Mouse (Mus musculus): ENCODE data around the gene 4921530L21Rik. TPM values are rescaled to one million over a fixed set of nuclear protein-coding genes. Genes with fewer than 3 reads are reported as not detected.

The 4921530L21Rik gene
- total RNA-seq (2021) = not detected
- long read RNA-seq, experiment 1 = 0 reads
- long read RNA-seq, experiment 2 = 0 reads

DNA sequence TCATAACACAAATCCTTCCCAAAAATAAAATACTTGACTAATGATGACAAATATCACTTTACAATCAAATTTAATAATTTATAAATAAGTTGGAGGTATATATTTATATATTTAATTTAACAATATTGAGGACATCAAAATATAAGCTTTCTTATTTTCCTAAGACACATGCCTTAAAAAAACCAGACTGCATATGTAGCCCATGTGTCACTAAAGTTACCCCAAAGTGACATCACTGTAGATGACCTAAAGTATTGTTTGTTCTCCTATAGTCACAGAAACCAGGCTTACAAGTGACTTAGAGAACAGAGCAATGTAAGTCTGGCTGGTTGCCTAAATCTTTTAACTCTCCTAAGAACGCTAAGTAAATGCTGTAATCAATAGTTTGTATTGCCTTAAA is at the start of gene 4921530L21Rik:
Gene 4921530L21Rik (plus strand): TSS at position 301 of the 400 bp plus-strand sequence.
- no peak within 1 kb of the TSS for H3K27ac ChIP-seq
- intact Hi-C loops (cut with DNase I) = no loop called here
- no peak for DNase-seq
- TF ChIP-seq CTCF (IDR thresholded peaks at IDR 0.05) = no peak
- H3K4me3 ChIP-seq = no peak within 1 kb of the TSS

DNA sequence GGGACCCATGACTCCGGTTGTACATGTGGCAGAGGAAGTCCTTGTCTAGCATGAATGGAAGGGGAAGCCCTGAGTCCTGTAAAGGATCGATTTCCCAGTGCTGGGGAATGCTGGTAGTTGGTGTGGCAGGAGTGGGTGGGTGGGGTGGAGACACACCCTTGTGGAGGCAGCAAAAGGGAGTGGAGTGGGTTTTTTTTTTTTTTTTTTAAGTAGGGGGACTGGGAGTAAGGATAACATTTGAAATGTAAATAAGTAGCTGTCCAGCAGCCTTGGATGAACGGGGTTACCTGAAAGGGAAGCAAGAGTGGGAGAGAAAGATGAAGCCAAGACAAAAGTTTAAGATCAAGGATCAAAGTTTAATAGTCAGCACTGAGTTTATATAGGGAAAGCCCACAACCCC is 47.2 kb upstream of the 4921530L21Rik start:
- TF ChIP-seq CTCF (IDR thresholded peaks at IDR 0.05) = no peak
- intact Hi-C loops (cut with DNase I) = no loop called here
- DNase-seq = no peak

DNA sequence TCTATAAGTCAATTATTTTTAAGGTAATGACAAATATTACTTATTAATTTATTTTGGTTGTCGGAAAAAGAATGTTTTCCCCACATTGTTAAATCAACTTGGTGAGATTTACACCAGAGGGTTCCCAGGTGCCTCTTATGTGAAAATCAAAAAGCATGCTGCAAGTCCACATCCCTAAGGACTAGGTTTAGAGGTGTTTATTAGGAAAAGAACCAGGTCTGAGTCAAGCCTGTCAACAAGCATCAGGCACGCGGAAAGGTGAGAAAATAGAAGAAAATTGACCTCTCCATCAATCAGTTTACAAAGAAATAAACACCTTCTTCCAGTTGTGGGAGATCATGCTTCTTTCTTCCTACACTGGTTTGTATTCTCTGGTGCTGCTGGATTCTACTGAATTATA is 18.1 kb upstream of the 4921530L21Rik start:
- no peak for DNase-seq
- no peak for TF ChIP-seq CTCF (IDR thresholded peaks at IDR 0.05)
- intact Hi-C loops (cut with DNase I) = no loop called here

More for the DNA sequence above, 47.2 kb upstream of the 4921530L21Rik start:
- no peak overlapping the region for H3K4me3 ChIP-seq
- H3K27ac ChIP-seq = no peak overlapping the region

GRCm38 (mm10) chr14:95865676-95866416 is 15.2 kb upstream of the 4921530L21Rik start:
- no peak for TF ChIP-seq CTCF (IDR thresholded peaks at IDR 0.05)
- DNase-seq = no peak
- H3K27ac ChIP-seq = no peak overlapping the region
- intact Hi-C loops (cut with DNase I) = no loop called here
- no peak overlapping the region for H3K4me3 ChIP-seq

More for the DNA sequence above, 18.1 kb upstream of the 4921530L21Rik start:
- Histone ChIP-seq H3K4me3 (no peak overlapping the region), H3K27ac (no peak overlapping the region)

DNA sequence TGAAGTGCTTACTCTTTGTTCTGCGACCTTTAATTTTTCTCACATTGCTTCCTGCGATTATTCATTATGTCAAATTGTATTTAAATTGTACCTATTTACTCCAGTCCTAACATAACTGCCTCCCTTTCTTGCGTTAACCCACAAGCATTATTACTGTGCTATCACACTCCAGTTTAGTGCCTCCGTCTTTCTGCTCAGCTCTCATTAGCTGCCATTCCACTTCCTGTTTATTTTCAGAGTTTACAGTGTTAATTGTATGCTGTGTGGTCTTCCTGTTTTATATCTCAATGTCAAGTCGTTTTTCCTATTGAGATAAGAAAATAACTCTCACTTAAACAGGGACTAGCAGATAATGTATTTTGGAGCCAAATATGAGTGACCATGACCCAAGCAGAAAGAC is 9.0 kb upstream of the 4921530L21Rik start:
- H3K4me3 ChIP-seq = no peak overlapping the region
- H3K27ac ChIP-seq = no peak overlapping the region
- TF ChIP-seq CTCF (IDR thresholded peaks at IDR 0.05) = no peak
- intact Hi-C loops (cut with DNase I) = no loop called here
- no peak for DNase-seq

- DNase-seq = no peak
- no peak for TF ChIP-seq CTCF (IDR thresholded peaks at IDR 0.05)
- intact Hi-C loops (cut with DNase I) = no loop called here
These were observed 4.1 kb upstream of the 4921530L21Rik start for GRCm38 (mm10) chr14:95876785-95877510.

GRCm38 (mm10) chr14:95877548-95877947 is 3.5 kb upstream of the 4921530L21Rik start:
- DNase-seq = no peak
- Histone ChIP-seq H3K4me3 (no peak overlapping the region), H3K27ac (no peak overlapping the region)
- intact Hi-C loops (cut with DNase I) = no loop called here
- no peak for TF ChIP-seq CTCF (IDR thresholded peaks at IDR 0.05)

More at GRCm38 (mm10) chr14:95876785-95877510, 4.1 kb upstream of the 4921530L21Rik start:
- Histone ChIP-seq H3K4me3 (no peak overlapping the region), H3K27ac (no peak overlapping the region)

DNA sequence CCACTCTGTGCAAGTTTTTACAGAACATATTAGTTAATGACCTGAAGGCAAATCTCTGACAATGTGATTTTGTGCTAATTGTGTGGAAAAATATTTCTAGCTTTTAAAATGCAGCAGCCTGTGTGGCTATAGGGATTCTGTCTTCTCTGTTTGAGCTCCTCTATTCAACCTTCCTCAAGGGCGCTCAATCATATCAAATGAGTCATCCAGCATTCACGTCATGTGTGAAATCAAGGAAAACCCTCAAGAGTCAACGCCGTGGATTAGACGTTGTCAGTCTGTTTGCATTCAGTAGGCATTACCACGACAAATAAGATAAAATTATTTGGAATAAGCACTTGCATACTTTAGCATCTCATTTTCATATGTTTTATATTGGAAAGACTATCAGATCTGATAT is 18.4 kb downstream of the 4921530L21Rik start:
- DNase-seq = no peak
- TF ChIP-seq CTCF (IDR thresholded peaks at IDR 0.05) = no peak
- intact Hi-C loops (cut with DNase I) = no loop called here
- no peak overlapping the region for H3K4me3 ChIP-seq
- H3K27ac ChIP-seq = no peak overlapping the region

GRCm38 (mm10) chr14:95904591-95905095 is 23.6 kb downstream of the 4921530L21Rik start:
- no peak for DNase-seq
- Histone ChIP-seq H3K27ac (no peak overlapping the region), H3K4me3 (no peak overlapping the region)
- intact Hi-C loops (cut with DNase I) = no loop called here
- no peak for TF ChIP-seq CTCF (IDR thresholded peaks at IDR 0.05)

GRCm38 (mm10) chr14:95913293-95913692 is 32.2 kb downstream of the 4921530L21Rik start:
- no peak overlapping the region for H3K27ac ChIP-seq
- no peak overlapping the region for H3K4me3 ChIP-seq
- intact Hi-C loops (cut with DNase I) = no loop called here
- no peak for TF ChIP-seq CTCF (IDR thresholded peaks at IDR 0.05)
- DNase-seq = no peak

DNA sequence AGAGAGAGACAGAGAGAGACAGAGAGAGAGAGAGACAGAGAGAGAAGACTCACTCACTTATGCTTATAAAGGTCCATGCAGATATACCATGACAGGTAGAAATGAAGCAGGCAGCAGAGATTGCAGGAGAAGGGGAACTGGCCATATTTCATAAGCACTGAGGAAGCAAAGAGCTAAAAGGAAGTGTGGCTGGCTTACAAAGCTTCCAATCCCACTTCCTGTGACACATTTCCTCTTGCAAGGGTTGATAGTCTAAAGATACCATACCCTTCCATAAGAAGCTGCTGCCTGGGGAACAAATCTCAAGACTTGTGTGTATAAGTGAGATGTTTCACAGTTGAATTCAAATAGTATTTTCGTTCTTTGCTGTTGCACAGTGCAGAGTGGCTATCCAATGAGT is 45.7 kb downstream of the 4921530L21Rik start:
- no peak overlapping the region for H3K4me3 ChIP-seq
- intact Hi-C loops (cut with DNase I) = no loop called here
- no peak for TF ChIP-seq CTCF (IDR thresholded peaks at IDR 0.05)
- H3K27ac ChIP-seq = no peak overlapping the region
- no peak for DNase-seq

- H3K27ac ChIP-seq = no peak overlapping the region
- no peak overlapping the region for H3K4me3 ChIP-seq
- no peak for TF ChIP-seq CTCF (IDR thresholded peaks at IDR 0.05)
- intact Hi-C loops (cut with DNase I) = no loop called here
- DNase-seq = no peak
These were observed 47.0 kb downstream of the 4921530L21Rik start for GRCm38 (mm10) chr14:95927810-95928785.
